Mouse (Mus musculus) Muller cell, postnatal 12 days (primary cell): ENCODE results near the gene Ppp1r8.
"Not testable (repeated sequence)": the region's sequence is repeated elsewhere in the genome, so short reads cannot be mapped to it uniquely, and the experiment has no call there.

Source experiments
- DNase-seq: peaks from one replicate; pipeline ENCODE4 v3.0.0-alpha.2; 2015; ENCODE audit errors: inconsistent ontology term

The Ppp1r8 gene

DNA sequence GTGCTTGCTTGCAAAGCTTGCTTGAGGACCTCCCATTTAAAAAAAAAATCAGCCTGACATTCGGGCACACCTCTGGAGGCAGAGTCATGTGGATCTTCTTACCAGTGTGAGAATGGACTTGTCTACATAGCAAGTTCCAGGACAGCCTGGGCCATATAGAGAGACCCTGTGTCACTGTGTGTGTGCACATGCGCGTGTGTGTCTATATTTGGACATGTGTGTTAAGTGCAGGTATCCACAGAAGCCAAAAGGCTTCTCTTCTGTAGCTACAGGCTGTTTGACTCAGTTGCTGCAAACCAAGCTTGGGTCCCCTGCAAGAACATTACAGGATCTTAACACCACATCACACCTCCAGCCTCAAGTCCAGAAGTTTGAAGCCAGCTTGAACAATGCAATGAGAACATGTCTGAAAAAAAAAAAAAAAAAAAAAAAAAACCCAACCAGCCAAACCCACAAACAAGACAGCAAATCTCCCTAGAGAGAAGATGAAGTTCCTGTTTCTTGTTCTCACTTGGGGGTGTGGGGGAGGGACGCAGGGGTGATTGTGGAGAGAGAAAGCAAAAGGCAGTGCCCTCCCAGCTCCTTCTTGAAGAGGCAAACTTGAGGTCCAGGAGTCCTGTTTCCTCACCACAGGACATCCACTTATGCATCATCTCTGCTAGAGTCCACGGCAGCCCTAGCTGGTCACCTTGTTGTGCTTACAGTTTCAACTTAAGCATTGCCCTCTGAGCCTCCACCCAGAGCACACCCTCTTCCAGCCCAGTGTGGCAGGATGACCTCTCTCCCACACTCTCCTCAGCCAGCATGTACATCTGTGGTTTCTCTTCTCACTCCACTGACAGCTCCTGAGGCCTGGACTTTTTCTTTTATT lies 35.0 kb downstream of the Ppp1r8 start:
- no peak for DNase-seq

GRCm38 (mm10) chr4:132806620-132807191 lies 36.3 kb downstream of the Ppp1r8 start:
- no peak for DNase-seq

DNA sequence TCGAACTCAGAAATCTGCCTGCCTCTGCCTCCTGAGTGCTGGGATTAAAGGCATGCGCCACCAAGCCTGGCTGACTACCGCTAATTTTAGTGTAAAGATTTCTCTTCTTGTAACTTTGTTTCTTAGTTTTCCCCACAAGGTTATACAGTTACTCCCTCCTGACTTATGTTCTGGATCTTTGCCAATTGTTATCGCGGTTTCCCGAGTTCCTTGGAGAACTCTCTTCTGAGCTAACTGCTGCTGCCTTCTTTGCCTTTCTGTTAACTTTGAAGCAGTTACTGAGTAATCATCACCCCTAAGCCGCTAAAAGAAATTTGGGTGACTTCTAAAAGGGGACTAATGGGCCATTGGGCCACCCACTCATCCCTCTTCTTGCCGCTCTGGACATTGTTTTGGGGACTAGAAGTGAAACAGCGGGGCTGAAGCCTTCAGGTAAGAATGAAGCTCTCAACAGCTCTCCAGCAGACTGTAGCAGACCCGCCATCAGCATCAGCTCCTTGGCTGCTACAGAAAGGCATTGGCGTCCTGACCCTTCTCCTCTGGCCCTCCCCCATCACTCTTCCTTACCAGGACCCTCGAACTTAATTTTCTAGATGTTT lies 37.3 kb downstream of the Ppp1r8 start:
- no peak for DNase-seq

DNA sequence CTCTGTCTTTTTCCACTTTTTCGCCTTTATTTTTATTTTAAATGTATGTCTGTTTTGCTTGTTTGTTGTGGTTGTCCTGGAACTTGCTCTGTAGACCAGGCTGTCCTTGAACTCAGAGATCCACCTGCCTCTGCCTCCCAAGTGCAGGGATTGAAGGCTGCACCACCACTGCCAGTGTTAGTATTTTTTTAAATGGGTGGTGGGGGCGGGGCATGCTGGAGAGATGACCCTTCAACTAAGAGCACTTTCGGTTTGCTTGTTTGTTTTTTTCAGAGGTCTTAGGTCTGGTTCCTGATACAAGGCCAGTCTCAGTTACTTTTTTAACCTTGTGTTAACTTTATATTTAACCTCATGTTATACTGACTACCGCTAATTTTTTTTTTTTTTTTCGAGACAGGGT lies 37.8 kb downstream of the Ppp1r8 start:
- no peak for DNase-seq

DNA sequence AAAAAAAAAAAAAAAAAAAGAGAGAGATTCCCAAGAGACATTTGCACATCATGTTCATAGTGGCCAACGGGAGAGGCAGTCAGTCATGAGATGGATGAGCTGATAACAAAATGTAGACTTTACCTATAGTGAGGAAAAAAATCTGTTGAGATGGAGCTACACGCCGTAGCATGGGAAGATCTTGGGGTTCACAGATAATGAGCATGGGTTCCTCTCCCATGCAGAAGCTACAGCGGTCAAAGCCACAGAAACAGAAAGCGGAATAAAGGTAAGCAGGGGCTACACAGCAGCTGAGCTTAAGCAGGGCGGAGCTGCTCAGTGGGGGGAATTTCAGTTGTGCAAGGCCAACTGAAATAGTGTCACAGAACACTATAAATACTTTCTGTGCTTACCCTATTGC lies 38.6 kb downstream of the Ppp1r8 start:
- DNase-seq = no peak

DNA sequence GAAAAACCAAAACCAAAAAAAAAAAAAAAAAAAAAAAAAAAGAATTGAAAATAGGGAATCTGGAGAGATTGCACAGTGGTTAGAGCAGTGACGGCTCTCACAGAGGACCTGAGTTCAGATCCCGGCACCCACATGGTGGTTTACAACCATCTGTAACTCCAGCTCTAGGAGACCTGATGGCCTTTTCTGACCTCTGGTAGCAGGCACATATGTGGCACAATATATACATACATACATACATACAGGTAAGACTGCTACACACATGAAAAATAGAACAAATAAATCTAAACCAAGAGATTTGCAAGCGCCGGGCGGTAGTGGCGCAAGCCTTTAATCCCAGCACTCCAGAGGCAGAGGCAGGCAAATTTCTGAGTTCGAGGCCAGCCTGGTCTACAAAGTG lies 39.1 kb downstream of the Ppp1r8 start:
- no peak for DNase-seq

- no peak for DNase-seq
Measured at GRCm38 (mm10) chr4:132803212-132803611, 39.8 kb downstream of the Ppp1r8 start.

DNA sequence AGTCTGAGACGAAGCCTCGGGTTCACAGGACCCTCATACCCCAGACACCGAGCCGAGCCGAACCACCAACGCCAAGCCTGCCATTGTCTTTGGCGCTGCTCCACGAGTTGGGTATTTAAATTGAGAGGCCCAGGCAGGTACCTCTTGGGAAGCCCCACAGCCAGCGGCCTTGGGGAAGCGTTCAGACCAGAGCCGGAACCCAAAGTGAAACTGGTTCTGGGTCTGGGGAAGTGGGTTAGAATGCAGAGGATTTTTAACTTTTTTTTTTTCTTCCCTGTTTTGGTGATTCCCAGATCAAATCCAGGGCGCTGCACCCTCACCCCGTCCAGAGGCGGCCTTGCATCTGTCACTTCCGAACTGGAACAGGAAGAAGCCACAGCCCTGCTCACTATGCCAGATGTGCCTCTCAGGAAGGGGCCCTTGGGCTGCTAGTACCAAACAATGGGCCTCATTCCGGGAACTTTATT lies 40.8 kb downstream of the Ppp1r8 start:
- no peak for DNase-seq

- no peak for DNase-seq
Measured at GRCm38 (mm10) chr4:132801176-132802077, 41.5 kb downstream of the Ppp1r8 start.

GRCm38 (mm10) chr4:132799845-132800244 lies 43.1 kb downstream of the Ppp1r8 start:
- DNase-seq = no peak

DNA sequence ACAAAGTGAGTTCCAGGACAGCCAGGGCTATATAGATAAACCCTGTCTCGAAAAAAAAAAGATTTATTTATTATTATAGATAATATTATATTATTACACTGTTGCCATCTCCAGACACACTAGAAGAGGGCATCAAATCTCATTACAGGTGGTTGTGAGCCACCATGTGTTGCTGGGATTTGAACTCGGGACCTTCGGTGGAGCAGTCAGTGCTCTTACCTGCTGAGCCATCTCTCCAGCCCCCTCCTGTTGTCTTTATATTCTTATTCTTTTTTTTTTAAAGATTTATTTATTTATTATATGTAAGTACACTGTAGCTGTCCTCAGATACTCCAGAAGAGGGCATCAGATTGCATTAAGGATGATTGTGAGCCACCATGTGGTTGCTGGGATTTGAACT lies 44.3 kb downstream of the Ppp1r8 start:
- not testable (repeated sequence) for DNase-seq

- DNase-seq = no peak
Measured at GRCm38 (mm10) chr4:132798028-132798427, 44.9 kb downstream of the Ppp1r8 start.

DNA sequence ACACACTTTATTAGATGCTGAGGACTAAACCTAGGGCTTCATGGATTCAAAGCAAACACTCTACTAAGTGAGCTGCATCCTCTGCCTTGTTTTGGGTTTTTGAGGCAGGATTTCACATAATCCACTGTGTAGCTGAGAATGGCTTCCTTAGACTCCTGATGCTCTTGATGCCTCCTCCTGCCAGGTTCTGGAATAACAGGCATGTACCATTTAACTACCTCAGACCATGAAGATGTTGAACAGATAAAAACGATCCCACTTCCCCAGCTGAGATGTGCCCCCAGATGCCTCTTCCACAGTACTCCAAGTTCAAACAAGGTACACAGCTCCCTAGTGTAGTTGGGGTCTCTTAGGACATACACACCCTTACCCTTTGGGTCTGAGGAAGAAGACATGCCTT lies 45.5 kb downstream of the Ppp1r8 start:
- no peak for DNase-seq

DNA sequence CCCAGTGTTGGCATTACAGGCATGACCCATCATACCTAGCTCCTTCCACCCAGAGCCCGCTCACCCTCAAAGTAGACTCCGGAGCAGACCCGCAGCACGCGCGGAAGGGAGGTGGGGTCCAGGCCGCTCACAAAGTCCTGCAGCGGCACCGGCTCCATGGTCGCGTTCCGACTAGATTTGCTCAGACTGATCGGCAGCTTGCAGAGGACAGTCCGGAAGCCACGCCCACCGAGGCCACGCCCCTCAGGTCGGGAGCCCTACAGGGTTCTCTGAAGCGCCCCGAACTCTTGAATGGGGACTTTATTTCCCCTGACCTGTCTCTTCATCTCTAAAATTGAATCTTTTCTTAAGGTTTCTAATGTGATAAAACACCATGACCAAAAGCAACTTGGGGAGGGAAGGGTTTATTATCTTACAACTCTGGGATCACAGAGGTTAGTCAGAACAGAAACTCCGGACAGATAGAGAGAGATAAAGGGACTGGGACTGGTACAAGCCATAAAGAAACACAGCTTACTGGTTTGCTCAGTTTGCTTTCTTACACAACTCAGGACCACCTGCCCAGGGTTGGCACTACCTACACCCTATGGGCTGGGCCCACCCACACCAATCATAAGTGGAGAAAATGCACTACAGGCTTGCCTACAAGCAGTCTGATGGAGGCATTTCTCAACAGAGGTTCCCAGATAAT lies 46.6 kb downstream of the Ppp1r8 start, which contains the start of gene Themis2:
TSS of gene Themis2 (minus strand) at position 192 of the 691 bp plus-strand sequence.
- peak; percentile 68 for DNase-seq

DNA sequence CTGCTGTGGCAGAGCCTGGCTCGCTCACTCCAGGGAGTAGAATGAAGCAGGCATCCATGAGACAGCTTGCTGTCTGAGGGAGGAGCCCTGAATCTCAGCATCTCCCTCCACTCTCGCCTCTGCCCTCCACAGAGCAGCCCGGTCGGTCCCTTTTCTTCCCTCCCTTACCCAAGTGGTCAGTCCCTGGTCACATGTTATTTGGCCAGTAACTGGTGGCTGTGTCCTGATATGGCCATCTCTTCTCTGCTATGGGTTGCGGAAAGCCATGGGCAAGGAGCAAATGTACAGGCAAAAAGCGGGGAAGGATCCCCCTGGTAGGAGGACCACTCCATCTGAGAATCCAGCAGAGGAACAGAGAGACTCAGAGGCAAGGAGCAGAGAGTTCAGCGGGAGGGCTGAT lies 47.8 kb downstream of the Ppp1r8 start:
- no peak for DNase-seq

DNA sequence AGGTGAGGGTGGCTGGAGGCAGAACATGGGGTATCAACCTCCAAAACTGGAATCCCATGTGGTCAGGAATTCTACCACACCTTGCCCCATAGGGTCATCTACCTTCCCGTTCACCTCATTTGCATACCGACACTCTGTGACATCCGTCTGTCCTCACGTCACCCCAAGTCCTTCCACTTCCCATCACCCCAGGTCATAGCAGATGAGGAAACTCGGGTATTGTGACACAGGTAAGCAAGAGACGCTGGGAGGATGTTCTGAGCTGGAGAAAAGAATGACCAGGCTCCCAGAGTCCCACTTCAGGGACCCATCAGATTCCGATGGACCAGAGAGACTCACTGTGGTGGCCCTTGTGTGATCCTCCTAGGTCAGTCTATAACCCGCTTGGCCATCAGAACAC lies 48.2 kb downstream of the Ppp1r8 start:
- DNase-seq = no peak

- DNase-seq = no peak
Measured at GRCm38 (mm10) chr4:132794028-132794427, 48.9 kb downstream of the Ppp1r8 start.

DNA sequence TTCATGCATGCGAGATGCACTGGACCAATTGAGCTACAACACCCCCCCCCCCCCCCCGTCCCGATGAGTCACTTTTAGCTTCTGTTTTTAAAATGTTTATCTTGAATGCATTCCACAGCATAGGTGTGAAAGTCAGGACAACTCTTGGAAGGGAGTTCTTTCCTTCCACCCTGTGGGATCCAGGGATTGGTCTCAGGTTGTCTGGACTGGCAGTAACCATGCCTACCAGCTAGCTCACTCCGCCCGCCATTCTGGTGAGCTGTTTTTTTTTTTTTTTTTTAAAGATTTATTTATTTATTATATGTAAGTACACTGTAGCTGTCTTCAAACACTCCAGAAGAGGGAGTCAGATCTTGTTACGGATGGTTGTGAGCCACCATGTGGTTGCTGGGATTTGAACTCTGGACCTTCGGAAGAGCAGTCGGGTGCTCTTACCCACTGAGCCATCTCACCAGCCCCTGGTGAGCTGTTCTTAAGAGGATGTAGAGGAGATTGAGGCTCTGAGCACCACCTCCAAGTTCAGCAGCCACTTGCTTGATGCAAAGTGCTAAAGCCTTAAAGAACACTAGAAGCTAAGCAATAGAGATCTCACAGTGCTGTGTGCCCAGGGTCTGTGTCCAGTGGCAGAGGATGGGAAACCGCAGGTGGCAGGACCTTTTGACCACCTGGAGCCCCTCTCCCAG lies 49.5 kb downstream of the Ppp1r8 start:
- not testable (repeated sequence) for DNase-seq

DNA sequence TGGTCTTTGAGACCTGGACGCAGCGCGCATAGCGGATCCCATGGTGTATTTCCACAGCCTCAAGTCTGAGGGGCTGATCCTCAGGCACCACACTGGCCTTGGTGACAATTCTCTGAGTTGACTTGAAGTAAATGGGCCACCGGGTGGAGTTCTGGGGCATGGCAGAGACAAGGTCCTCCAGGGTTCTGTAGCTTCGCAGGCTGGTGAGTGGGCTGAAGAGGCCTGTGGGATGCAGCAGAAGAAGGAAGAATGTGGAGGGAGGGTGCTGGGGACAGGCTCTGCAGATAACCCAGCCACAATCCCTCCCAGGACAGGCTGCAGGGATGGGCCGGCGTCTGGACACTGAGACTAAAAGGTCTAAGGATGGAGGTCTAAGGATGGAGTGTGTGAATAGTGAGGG lies 53.2 kb downstream of the Ppp1r8 start:
- no peak for DNase-seq

DNA sequence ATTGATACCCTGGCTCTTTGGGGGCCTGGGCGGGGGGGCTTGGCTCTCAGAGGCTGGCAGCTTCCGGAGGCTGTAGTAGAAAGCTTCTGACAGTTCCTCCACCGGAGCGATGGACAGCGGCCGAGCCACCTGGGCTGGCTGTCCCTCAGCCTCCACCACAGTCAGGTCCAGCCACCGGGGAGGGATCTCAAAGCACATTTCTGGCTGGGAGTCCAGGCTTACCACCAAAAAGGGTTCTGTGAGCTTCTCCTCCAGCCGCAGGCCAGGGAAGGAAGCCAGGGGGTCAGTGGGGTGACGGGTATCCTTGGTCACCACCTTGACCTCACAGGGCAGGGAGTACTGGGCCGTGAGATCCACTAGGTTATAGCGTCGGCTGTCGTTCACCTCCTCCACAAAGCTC lies 57.7 kb downstream of the Ppp1r8 start:
- DNase-seq = no peak

- DNase-seq = no peak
Measured at GRCm38 (mm10) chr4:132783732-132784131, 59.2 kb downstream of the Ppp1r8 start.
